Mouse (Mus musculus): ENCODE measurements around the gene Pde8b.
A peak's percentile ranks its signal among the peaks of the same experiment; 100 is the strongest.

Gene Pde8b

GRCm38 (mm10) chr13:95030828-95031227, 219.3 kb downstream of the Pde8b start:
- no peak for DNase-seq (ENCODE audit: low spot score in 2 of 2)

- no peak for DNase-seq (ENCODE audit: low spot score in 2 of 2)
Observed at GRCm38 (mm10) chr13:95020216-95020615, 229.9 kb downstream of the Pde8b start.

- peak in 1 of 2 experiments; percentile 4 for DNase-seq (ENCODE audit: low spot score in 2 of 2)
Observed at GRCm38 (mm10) chr13:95019345-95019744, 230.8 kb downstream of the Pde8b start.

- peak; percentile 10 for DNase-seq (ENCODE audit: low spot score in 2 of 2)
Observed at GRCm38 (mm10) chr13:95017916-95018315, 232.2 kb downstream of the Pde8b start.

GRCm38 (mm10) chr13:95017278-95017677, 232.9 kb downstream of the Pde8b start:
- DNase-seq (ENCODE audit: low spot score in 2 of 2), result no peak

GRCm38 (mm10) chr13:95011546-95012257, 238.4 kb downstream of the Pde8b start:
- no peak for DNase-seq (ENCODE audit: low spot score in 2 of 2)

- DNase-seq (ENCODE audit: low spot score in 2 of 2), result no peak
Observed at GRCm38 (mm10) chr13:95009261-95009660, 240.9 kb downstream of the Pde8b start.

- no peak for DNase-seq (ENCODE audit: low spot score in 2 of 2)
Observed at GRCm38 (mm10) chr13:95007281-95007680, 242.9 kb downstream of the Pde8b start.

GRCm38 (mm10) chr13:94990516-94990915, 259.6 kb downstream of the Pde8b start:
- no peak for DNase-seq (ENCODE audit: low spot score in 2 of 2)

- DNase-seq (ENCODE audit: low spot score in 2 of 2), result no peak
Observed at GRCm38 (mm10) chr13:94979081-94979480, 271.1 kb downstream of the Pde8b start.

- peak; percentile 85 to 90 for DNase-seq (ENCODE audit: low spot score in 2 of 2)
Observed at GRCm38 (mm10) chr13:94976219-94977186, 273.6 kb downstream of the Pde8b start, which contains the start of gene Wdr41. Wdr41 (plus strand) TSS chr13:94976344.

- DNase-seq (ENCODE audit: low spot score in 2 of 2), result no peak
Observed at GRCm38 (mm10) chr13:94975828-94976218, 274.3 kb downstream of the Pde8b start.
